Mouse (Mus musculus) adrenal gland, postnatal 10 days (tissue): ENCODE data around the gene Rnf169. TPM values are rescaled to one million over a fixed set of nuclear protein-coding genes. Genes with fewer than 3 reads are reported as not detected.
"Not testable (repeated sequence)": the region's sequence is repeated elsewhere in the genome, so short reads cannot be mapped to it uniquely, and the experiment has no call there.

ENCODE experiments used
- DNase-seq: peaks from one replicate; pipeline ENCODE4 v3.0.0; 2021; ENCODE audit warnings: mixed read lengths
- total RNA-seq, 2 experiments: library from RNA; stranded (reverse); gene quantifications; 2 replicates each; pipeline ENCODE4 v1.2.3; 2021

The Rnf169 gene
- total RNA-seq, 2 experiments from 2014 or later = 15.3 to 17.8 TPM

DNA sequence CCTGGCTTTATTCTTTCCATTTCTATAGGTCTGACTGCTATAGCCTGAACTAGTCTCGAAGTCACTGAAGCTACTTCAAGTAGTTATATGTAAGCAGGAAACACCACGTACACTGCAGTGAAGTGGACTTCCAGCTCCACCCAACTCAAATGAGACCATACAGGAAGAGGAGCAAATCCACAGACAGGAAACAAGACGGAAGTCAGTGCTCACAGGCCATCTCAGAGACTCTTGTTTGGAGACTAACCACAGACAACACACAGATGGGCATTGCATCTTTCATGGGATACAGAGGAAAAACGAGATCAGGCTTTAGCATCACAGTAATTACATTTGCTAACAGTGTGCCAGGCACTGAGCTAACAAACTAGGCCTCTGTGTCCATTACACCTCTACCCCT is 33.9 kb downstream of the Rnf169 start:
- no peak for DNase-seq

- DNase-seq = no peak
Observed at GRCm38 (mm10) chr7:99945939-99946338, 34.3 kb downstream of the Rnf169 start.

GRCm38 (mm10) chr7:99945012-99945411 is 35.2 kb downstream of the Rnf169 start:
- DNase-seq = not testable (repeated sequence)

- DNase-seq = peak; percentile 63
Observed at GRCm38 (mm10) chr7:99944520-99944919, 35.7 kb downstream of the Rnf169 start.

DNA sequence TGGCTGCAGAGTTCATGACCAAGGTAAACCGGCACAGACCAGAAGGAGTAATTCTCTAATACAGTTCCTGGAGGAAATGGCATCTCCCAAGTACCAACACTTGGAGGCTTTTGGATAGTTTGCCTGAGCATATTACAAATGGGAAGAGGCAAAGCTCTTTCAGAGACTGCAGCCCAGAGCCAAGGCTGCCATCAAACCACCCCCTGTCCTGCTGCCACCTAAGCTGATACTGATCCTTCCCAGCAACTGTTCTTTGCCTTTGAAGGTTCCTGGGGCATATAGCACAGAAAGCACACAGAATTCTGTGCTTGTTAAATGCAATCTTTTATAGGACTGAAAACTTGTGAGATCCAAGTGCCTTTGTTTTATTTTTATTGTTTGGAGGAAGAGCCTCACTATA is 39.6 kb downstream of the Rnf169 start:
- DNase-seq = no peak

GRCm38 (mm10) chr7:99935758-99936157 is 44.5 kb downstream of the Rnf169 start:
- no peak for DNase-seq

DNA sequence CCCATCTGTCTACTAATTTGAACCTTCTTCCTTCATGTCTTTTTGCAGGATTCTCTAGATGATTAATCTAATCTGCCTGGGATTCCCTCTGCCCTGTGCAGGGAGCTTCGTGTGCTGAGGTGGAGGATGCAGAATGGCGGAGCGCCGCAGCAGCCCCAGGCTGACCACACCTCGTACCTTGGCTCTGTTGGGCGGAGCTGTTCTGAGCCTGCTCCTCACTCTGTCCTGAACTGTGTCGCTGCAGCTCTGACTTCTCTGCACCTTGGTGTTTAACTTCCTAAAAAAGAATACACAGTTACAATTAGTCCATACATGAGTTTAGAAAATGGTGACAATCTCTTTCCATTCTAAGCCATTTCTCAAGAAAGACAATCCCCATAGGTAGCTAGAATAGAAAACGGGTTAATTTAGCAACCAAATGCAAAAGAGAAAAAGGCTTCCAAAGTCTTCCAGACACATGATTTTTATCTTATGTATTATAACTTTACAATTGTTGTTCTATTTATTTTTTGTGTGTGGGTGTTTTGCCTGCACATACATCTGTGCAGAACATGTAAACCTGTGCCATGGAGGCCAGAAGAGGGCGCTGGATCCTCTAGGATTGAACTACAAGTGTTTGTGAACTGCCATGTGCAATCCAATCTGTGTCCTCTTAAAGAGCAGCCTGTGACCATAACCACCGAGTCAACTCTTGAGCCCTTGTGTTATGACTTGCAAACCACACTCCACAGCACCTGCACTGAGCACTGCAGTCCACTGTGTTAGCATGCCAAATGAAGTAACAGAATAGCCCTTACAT is 53.1 kb downstream of the Rnf169 start:
- peak; percentile 84 for DNase-seq

- no peak for DNase-seq
Observed at GRCm38 (mm10) chr7:99920416-99920815, 59.8 kb downstream of the Rnf169 start.

GRCm38 (mm10) chr7:99919971-99920370 is 60.3 kb downstream of the Rnf169 start:
- DNase-seq = no peak

DNA sequence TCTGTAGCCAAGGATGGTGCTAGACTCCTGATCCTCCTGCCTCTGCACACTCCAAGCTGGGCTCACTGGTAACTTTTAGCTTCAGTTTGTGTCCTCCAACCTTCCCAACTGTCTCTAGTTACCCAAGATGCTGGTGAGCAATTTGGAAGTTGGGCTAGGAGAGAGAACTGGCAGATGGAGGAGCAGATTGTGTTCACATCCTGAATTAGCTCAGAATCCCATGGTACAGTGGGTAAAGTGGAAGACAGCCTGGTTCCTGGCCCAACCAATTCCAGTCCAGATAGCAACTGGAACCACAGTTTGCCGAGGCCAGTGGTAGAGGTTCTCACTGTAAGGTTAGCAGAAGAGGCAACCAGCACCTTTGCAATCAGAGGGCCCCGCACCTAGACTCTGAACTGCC is 61.1 kb downstream of the Rnf169 start:
- DNase-seq = no peak

GRCm38 (mm10) chr7:99917320-99917844 is 62.9 kb downstream of the Rnf169 start:
- DNase-seq = peak; percentile 77

DNA sequence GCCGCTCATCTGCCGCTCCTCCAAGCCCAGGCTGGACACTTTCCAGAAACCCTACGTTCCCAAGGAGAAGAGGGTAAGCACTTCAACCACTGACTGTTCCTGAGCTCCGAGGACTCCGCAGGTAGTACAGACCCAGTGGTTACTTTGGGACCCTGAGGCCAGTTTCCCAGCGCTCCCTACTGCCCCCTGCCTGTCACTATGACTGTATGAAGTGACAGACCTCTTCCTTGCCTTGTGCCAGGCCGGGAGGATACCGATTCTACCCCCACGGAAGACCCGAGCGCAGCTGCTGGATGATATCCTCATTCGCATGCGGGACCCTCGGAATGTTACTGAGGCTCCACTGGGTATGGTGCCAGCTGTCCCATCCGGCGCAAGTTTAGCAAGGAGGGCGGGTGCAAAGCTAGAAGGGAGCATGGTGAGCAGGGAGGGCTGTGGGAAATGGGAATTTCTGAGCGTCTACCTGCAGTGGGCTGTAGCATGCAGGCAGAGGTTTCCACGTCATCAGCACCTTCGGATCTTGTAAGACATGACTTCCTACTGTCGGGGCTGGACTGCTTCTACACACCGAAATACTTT is 63.4 kb downstream of the Rnf169 start:
- DNase-seq = peak; percentile 80

- peak; percentile 67 for DNase-seq
Observed at GRCm38 (mm10) chr7:99915511-99915910, 64.7 kb downstream of the Rnf169 start.

DNA sequence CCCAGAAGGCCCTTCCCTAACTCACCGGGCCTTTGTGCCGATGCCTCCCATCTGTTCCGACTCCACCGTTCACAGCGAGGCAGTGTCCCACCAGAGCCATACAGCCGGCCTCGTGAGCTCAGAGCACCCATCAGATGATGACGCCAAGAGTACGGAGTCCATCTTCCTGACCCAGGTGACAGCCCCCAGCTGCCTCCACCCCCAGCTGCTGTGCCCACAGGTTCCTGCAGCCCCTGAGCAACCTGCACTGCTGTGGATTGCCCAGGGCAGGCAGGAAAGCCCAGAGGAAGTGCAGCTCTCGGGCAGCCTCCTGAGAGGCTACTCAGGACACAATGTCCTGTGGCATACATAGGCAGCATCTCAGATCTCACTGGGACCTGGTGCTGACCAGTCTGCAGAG is 65.9 kb downstream of the Rnf169 start:
- no peak for DNase-seq

DNA sequence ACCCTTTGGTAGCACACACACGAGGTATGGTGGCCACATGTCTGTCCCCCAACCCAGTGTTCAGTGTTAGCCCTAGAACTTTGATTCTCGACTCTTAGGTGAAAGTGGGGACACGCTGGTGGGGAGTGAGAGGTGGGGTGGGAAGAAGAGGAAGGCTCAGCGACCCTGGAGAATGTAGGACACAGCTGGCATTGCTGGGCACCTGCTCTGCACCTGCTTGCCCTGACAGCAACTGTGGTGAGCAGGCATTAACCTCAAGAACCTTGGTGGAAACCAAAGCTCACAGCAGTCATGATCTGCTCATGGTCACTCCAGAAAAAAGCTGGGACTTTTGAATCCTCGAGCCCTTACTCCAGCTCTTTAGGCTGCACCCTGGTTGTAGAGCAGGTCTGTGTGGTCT is 69.2 kb downstream of the Rnf169 start:
- no peak for DNase-seq

GRCm38 (mm10) chr7:99907463-99907862 is 72.8 kb downstream of the Rnf169 start:
- no peak for DNase-seq

- no peak for DNase-seq
Observed at GRCm38 (mm10) chr7:99906346-99906745, 73.9 kb downstream of the Rnf169 start.

DNA sequence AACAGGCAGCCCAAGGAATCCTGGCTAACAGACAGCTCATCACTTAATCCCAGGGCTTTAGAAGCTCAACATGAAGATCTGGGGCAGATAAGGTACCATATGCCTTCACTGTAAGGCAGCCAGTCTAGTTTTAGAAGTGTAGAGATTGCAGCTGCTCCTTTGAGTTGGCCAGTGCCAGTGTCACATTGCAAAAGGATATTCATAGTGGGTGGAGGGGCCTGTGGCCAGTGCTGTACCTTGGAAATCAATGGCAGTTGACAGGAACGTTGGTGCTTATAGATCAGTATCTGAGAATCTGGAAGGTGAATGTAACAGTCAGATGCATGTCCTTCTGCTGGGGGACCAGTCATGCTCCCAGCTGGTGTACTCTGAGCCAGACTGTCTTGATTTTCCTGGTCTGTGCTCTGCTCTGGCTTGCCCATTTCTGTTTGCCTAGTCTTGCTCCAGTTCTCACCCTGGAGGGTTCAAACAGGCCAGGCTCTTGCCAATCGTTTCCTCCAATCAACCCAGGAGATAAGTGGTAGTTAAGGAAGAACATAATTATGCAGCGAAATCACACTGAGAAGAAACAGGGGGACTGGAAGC is 75.7 kb downstream of the Rnf169 start:
- DNase-seq = no peak

DNA sequence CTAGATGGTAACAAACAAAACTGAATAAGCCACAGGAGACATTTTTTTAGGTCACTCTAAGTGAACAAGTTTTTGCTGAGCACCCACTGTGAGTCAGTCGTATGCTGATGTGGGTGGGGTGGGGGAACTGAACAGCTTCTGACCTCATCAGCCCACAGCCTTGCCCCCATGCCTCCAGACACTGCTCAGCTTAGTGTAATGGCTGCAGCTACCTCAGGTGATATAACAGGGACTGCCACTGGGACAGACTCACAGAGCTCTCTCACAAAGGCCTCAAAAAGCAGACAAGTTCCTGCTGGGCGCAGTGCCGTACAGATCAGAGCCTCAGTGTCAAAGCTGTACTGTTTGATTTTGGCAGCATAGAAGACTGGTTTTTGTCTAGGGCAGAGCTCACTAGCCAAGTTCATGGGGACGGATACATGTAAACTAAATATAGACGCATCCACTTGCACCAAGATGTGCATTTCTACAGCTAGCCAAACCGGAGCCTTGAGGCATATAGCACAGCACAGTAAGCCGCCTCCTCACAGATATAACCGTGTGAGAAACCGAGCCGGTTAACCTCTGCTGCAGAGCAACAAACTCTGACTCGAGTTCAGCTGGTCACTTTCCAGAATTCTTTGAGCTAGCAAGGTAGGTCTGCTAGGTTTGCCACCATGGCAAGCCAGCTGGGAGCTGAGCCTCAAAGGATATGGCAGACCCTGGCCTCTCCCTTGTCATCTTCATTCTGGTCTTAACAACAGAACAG is 77.2 kb downstream of the Rnf169 start:
- no peak for DNase-seq

- DNase-seq = no peak
Observed at GRCm38 (mm10) chr7:99902208-99902607, 78.0 kb downstream of the Rnf169 start.

DNA sequence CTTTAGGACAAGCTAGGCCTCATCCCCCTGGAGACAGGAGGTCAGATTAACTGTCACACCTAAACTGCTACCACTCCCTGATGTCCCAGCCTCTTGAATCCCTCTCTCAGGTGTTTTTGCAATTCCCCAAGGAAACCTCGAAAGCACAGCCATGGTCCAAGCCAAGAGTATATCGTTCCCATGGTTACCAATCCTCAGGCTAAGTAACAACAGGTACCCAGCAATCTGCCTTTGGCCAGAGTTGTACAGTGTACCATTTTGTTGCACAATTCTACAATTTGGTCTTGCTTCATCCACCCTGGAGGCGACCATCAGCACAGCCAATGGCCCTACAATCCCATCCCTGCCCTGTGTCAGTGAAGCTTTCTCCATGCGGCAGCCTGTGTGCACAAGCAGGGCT is 83.3 kb downstream of the Rnf169 start:
- DNase-seq = no peak

- peak; percentile 49 for DNase-seq
Observed at GRCm38 (mm10) chr7:99894478-99894877, 85.8 kb downstream of the Rnf169 start.

GRCm38 (mm10) chr7:99893967-99894366 is 86.3 kb downstream of the Rnf169 start:
- DNase-seq = peak; percentile 46
